Mouse (Mus musculus) heart, postnatal 25 days (tissue): ENCODE results near the gene Prdm10. TPM values are rescaled to one million over a fixed set of nuclear protein-coding genes. Genes with fewer than 3 reads are reported as not detected.
A peak's percentile ranks its signal among the peaks of the same experiment; 100 is the strongest.

Experiments
- DNase-seq: peaks from one replicate; pipeline ENCODE4 v3.0.0; 2022; ENCODE audit warnings: low spot score
- intact Hi-C: fragments of 180-260 bp; cut with DNase I; formaldehyde crosslinking; loops from one replicate; pipeline ENCODE4 v1.15.1; 2025
- total RNA-seq, 2 experiments: library from RNA; stranded (reverse); gene quantifications; 2 replicates each; pipeline ENCODE4 v1.2.3; 2021

Gene Prdm10
- total RNA-seq, 2 experiments from 2014 or later, result 5.1 to 5.4 TPM

- no peak for DNase-seq
- intact Hi-C loops, result no loop called here
Observed at GRCm38 (mm10) chr9:31346575-31347080, 66.3 kb downstream of the Prdm10 start.

GRCm38 (mm10) chr9:31348458-31348857, 68.1 kb downstream of the Prdm10 start:
- DNase-seq, result no peak
- intact Hi-C loops, result no loop called here

GRCm38 (mm10) chr9:31348915-31349314, 68.6 kb downstream of the Prdm10 start:
- intact Hi-C loops, result loop anchor here (1.0 kb wide), 1 partner anchor 198 kb away; no protein-coding TSS in a partner anchor
- DNase-seq, result no peak

- no peak for DNase-seq
- intact Hi-C loops, result no loop called here
Observed at GRCm38 (mm10) chr9:31352716-31353115, 72.4 kb downstream of the Prdm10 start.

- intact Hi-C loops, result no loop called here
- no peak for DNase-seq
Observed at GRCm38 (mm10) chr9:31353518-31353917, 73.2 kb downstream of the Prdm10 start.

GRCm38 (mm10) chr9:31354051-31354450, 73.7 kb downstream of the Prdm10 start:
- DNase-seq, result no peak
- intact Hi-C loops, result no loop called here

GRCm38 (mm10) chr9:31363698-31364609, 83.6 kb downstream of the Prdm10 start:
- intact Hi-C loops, result no loop called here
- no peak for DNase-seq

- intact Hi-C loops, result no loop called here
- no peak for DNase-seq
Observed at GRCm38 (mm10) chr9:31365086-31365485, 84.7 kb downstream of the Prdm10 start.

- DNase-seq, result no peak
- intact Hi-C loops, result no loop called here
Observed at GRCm38 (mm10) chr9:31371740-31372139, 91.4 kb downstream of the Prdm10 start.

GRCm38 (mm10) chr9:31376661-31377060, 96.3 kb downstream of the Prdm10 start:
- DNase-seq, result no peak
- intact Hi-C loops, result no loop called here

GRCm38 (mm10) chr9:31384786-31385499, 104.6 kb downstream of the Prdm10 start:
- intact Hi-C loops, result no loop called here
- no peak for DNase-seq

GRCm38 (mm10) chr9:31385500-31385869, 105.1 kb downstream of the Prdm10 start:
- DNase-seq, result no peak
- intact Hi-C loops, result no loop called here

- intact Hi-C loops, result no loop called here
- DNase-seq, result peak; percentile 85
Observed at GRCm38 (mm10) chr9:31385947-31386354, 105.6 kb downstream of the Prdm10 start, which contains the start of gene Nfrkb. Gene Nfrkb (plus strand): TSS chr9:31386192.

GRCm38 (mm10) chr9:31386368-31387180, 106.2 kb downstream of the Prdm10 start:
- intact Hi-C loops, result no loop called here
- DNase-seq, result no peak

- intact Hi-C loops, result no loop called here
- DNase-seq, result no peak
Observed at GRCm38 (mm10) chr9:31387206-31387605, 106.9 kb downstream of the Prdm10 start.

GRCm38 (mm10) chr9:31400441-31400840, 120.1 kb downstream of the Prdm10 start:
- no peak for DNase-seq
- intact Hi-C loops, result no loop called here

- intact Hi-C loops, result no loop called here
Observed at GRCm38 (mm10) chr9:31404311-31404710, 124.0 kb downstream of the Prdm10 start.

GRCm38 (mm10) chr9:31405217-31405616, 124.9 kb downstream of the Prdm10 start:
- intact Hi-C loops, result no loop called here

More at GRCm38 (mm10) chr9:31404311-31404710, 124.0 kb downstream of the Prdm10 start:
- no peak for DNase-seq

GRCm38 (mm10) chr9:31412165-31412564, 131.8 kb downstream of the Prdm10 start:
- no peak for DNase-seq
- intact Hi-C loops, result loop anchor here (10.0 kb wide), 1 partner anchor 133 kb away; no protein-coding TSS in a partner anchor

More at GRCm38 (mm10) chr9:31405217-31405616, 124.9 kb downstream of the Prdm10 start:
- no peak for DNase-seq

- intact Hi-C loops, result loop anchor here (10.0 kb wide), 1 partner anchor 126 kb away; no protein-coding TSS in a partner anchor
- no peak for DNase-seq
Observed at GRCm38 (mm10) chr9:31418821-31419220, 138.5 kb downstream of the Prdm10 start.
